Mouse (Mus musculus): Measurements from ENCODE around the gene Baz2a. TPM values are rescaled to one million over a fixed set of nuclear protein-coding genes. Genes with fewer than 3 reads are reported as not detected.
A peak's percentile ranks its signal among the peaks of the same experiment; 100 is the strongest.
"Not testable (repeated sequence)": the region's sequence is repeated elsewhere in the genome, so short reads cannot be mapped to it uniquely, and the experiment has no call there.

Baz2a gene
- polyA plus RNA-seq, 1 experiment = 16.0 TPM

DNA sequence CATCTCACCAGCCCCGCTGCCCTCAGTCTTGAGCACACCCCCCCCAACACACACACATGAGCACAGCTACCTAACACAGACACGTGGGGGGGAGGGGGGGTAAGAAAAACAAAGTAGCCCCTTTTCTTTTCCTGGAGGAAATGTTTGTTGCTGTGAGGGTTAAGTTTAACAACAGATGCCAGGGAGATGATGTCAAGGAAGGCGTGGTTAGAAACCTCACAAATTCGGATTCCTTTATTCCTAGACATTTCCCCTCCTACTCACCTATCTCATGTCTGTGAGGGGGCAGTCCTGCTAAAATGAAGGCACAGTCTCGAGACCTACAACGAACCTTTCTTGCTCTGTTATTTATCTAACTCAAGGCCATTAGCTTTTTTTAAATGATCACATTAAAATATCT is 75.7 kb downstream of the Baz2a start:
- H3K4me3 ChIP-seq (ENCODE audit: insufficient read depth, low read depth, low read length) = no peak overlapping the region
- H3K27ac ChIP-seq (replicated peaks; ENCODE audit: low read depth, low read length) = peak overlapping the region; percentile 77; the same call in 1 of the 2 replicates
- H3K4me1 ChIP-seq (ENCODE audit: control insufficient read depth, insufficient read depth, insufficient read length, low read length) = peaks cover 11% of the 10 kb centered on the region

- peaks cover 14% of the 10 kb centered on the region for H3K4me1 ChIP-seq (ENCODE audit: control insufficient read depth, insufficient read depth, insufficient read length, low read length)
- H3K27ac ChIP-seq (replicated peaks; ENCODE audit: low read depth, low read length); H3K4me3 ChIP-seq (ENCODE audit: insufficient read depth, low read depth, low read length): not testable (repeated sequence)
These were observed 80.0 kb downstream of the Baz2a start for GRCm38 (mm10) chr10:128171348-128171747.

GRCm38 (mm10) chr10:128175302-128175701 is 83.9 kb downstream of the Baz2a start:
- Histone ChIP-seq H3K4me1 (ENCODE audit: control insufficient read depth, insufficient read depth, insufficient read length, low read length) (peaks cover 9% of the 10 kb centered on the region), H3K4me3 (ENCODE audit: insufficient read depth, low read depth, low read length) (peak overlapping the region; percentile 67), H3K27ac (replicated peaks; ENCODE audit: low read depth, low read length) (peak overlapping the region; percentile 76; the same call in 1 of the 2 replicates)

DNA sequence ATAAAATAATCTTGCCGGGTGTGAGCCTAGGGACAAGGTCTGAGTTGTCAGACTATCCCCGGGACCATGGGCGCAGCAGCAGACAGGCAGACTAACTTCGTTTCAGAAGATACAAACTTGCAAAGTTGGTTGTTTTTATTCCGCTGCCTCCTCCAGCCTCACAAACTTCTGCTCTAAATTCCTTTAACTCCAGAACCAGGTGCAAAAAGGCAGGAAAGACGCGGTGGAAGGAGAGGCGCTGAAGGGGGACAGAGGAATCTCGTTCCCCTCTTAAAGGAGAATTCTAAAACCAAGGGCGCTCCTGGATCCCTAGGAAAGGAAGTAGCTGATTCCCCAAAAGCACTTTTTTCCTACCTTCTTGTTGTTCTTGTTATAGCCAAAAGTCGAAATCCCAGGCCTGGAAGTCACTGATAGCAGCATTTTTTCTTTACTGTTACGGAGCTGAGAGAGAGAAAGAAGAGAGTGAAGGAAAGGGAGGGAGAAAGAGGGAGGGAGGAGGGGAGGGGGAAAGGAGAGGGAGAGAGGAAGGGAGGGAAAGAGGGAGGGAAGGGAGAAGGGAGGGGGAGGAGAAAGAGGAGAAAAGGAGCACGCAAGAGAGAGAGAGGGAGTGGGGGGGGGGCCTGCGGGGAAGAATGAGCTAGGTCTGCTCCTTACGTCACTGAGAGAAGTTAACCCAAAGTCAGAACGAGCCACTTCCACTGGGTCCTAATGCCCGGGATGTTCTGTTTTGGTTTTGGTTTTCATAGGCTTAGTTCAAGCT is 84.8 kb downstream of the Baz2a start:
- Histone ChIP-seq H3K4me3 (ENCODE audit: insufficient read depth, low read depth, low read length) (peak overlapping the region; percentile 67), H3K4me1 (ENCODE audit: control insufficient read depth, insufficient read depth, insufficient read length, low read length) (peaks cover 9% of the 10 kb centered on the region), H3K27ac (replicated peaks; ENCODE audit: low read depth, low read length) (peak overlapping the region; percentile 76)

- Histone ChIP-seq H3K27ac (replicated peaks; ENCODE audit: low read depth, low read length) (0 out of 2 replicates have a peak overlapping the region, but pooled peaks have one; percentile 13), H3K4me3 (ENCODE audit: insufficient read depth, low read depth, low read length) (no peak overlapping the region)
These were observed 85.9 kb downstream of the Baz2a start for GRCm38 (mm10) chr10:128177316-128177715.

More at GRCm38 (mm10) chr10:128177316-128177715, 85.9 kb downstream of the Baz2a start:
- peaks cover 9% of the 10 kb centered on the region for H3K4me1 ChIP-seq (ENCODE audit: control insufficient read depth, insufficient read depth, insufficient read length, low read length)

Other genes with a start within 250 kb of the Baz2a start
- not detected in 2 replicates for gene Rdh19, start 241.6 kb upstream of the Baz2a start, polyA plus RNA-seq (2012; ENCODE audit: insufficient read depth, insufficient read length, missing spikeins)
- gene Rdh16f2, start 225.1 kb upstream of the Baz2a start, polyA plus RNA-seq (2012; ENCODE audit: insufficient read depth, insufficient read length, missing spikeins) = not detected in 2 replicates
- 3.7 TPM in 1 of 2 replicates, not detected in the other for gene Rdh7, start 202.8 kb upstream of the Baz2a start, polyA plus RNA-seq (2012; ENCODE audit: insufficient read depth, insufficient read length, missing spikeins)
- gene Sdr9c7, start 193.1 kb upstream of the Baz2a start, polyA plus RNA-seq (2012; ENCODE audit: insufficient read depth, insufficient read length, missing spikeins) = not detected in 2 replicates
- gene Hsd17b6, start 84.0 kb upstream of the Baz2a start, polyA plus RNA-seq (2012; ENCODE audit: insufficient read depth, insufficient read length, missing spikeins) = not detected in 2 replicates
- gene Prim1, start 76.4 kb upstream of the Baz2a start, polyA plus RNA-seq (2012; ENCODE audit: insufficient read depth, insufficient read length, missing spikeins) = 3.0 and 4.1 TPM in 2 replicates
- gene Naca, start 56.0 kb upstream of the Baz2a start, polyA plus RNA-seq (2012; ENCODE audit: insufficient read depth, insufficient read length, missing spikeins) = 592 and 593 TPM in 2 replicates
- 107 and 147 TPM in 2 replicates for gene Ptges3, start 32.6 kb upstream of the Baz2a start, polyA plus RNA-seq (2012; ENCODE audit: insufficient read depth, insufficient read length, missing spikeins)
- 9,036 and 9,352 TPM in 2 replicates for gene Atp5b, start 8.3 kb upstream of the Baz2a start, polyA plus RNA-seq (2012; ENCODE audit: insufficient read depth, insufficient read length, missing spikeins)
- gene Rbms2, start 88.7 kb downstream of the Baz2a start, polyA plus RNA-seq (2012; ENCODE audit: insufficient read depth, insufficient read length, missing spikeins) = 93.3 and 95.4 TPM in 2 replicates
- 0.87 TPM in 1 of 2 replicates, not detected in the other for gene Gls2, start 102.9 kb downstream of the Baz2a start, polyA plus RNA-seq (2012; ENCODE audit: insufficient read depth, insufficient read length, missing spikeins)
- 7.8 and 10.0 TPM in 2 replicates for gene Spryd4, start 120.2 kb downstream of the Baz2a start, polyA plus RNA-seq (2012; ENCODE audit: insufficient read depth, insufficient read length, missing spikeins)
- not detected in 2 replicates for gene Mip, start 134.3 kb downstream of the Baz2a start, polyA plus RNA-seq (2012; ENCODE audit: insufficient read depth, insufficient read length, missing spikeins)
- 3.6 and 5.3 TPM in 2 replicates for gene Timeless, start 140.5 kb downstream of the Baz2a start, polyA plus RNA-seq (2012; ENCODE audit: insufficient read depth, insufficient read length, missing spikeins)
- not detected in 2 replicates for gene Apon, start 162.5 kb downstream of the Baz2a start, polyA plus RNA-seq (2012; ENCODE audit: insufficient read depth, insufficient read length, missing spikeins)
- not detected in 2 replicates for gene Apof, start 177.1 kb downstream of the Baz2a start, polyA plus RNA-seq (2012; ENCODE audit: insufficient read depth, insufficient read length, missing spikeins)
- gene Stat2, start 179.0 kb downstream of the Baz2a start, polyA plus RNA-seq (2012; ENCODE audit: insufficient read depth, insufficient read length, missing spikeins) = 5.4 and 5.5 TPM in 2 replicates
- not detected in 2 replicates for gene Il23a, start 207.2 kb downstream of the Baz2a start, polyA plus RNA-seq (2012; ENCODE audit: insufficient read depth, insufficient read length, missing spikeins)
- gene Pan2, start 211.8 kb downstream of the Baz2a start, polyA plus RNA-seq (2012; ENCODE audit: insufficient read depth, insufficient read length, missing spikeins) = 5.9 and 8.9 TPM in 2 replicates
- gene Cnpy2, start 230.9 kb downstream of the Baz2a start, polyA plus RNA-seq (2012; ENCODE audit: insufficient read depth, insufficient read length, missing spikeins) = 115 and 131 TPM in 2 replicates
- gene Cs, start 246.2 kb downstream of the Baz2a start, polyA plus RNA-seq (2012; ENCODE audit: insufficient read depth, insufficient read length, missing spikeins) = 1,610 and 1,861 TPM in 2 replicates